Mouse (Mus musculus): ENCODE data around the gene Tmprss7. TPM values are rescaled to one million over a fixed set of nuclear protein-coding genes. Genes with fewer than 3 reads are reported as not detected.

Gene Tmprss7
- polyA plus RNA-seq, 1 experiment, result not detected

GRCm38 (mm10) chr16:45714489-45715150, 21.2 kb upstream of the Tmprss7 start:
- Histone ChIP-seq H3K4me3 (ENCODE audit: low read depth, low read length) (no peak overlapping the region), H3K36me3 (ENCODE audit: control insufficient read depth, insufficient read depth, low read length, poor library complexity, severe bottlenecking) (no peaks in the 10 kb centered on the region), H3K9me3 (replicated peaks; ENCODE audit: control insufficient read depth, insufficient read depth, low read length, poor library complexity, severe bottlenecking) (no peaks in the 10 kb centered on the region), H3K27me3 (ENCODE audit: control insufficient read depth, insufficient read depth, low read length, poor library complexity, severe bottlenecking) (no peaks in the 10 kb centered on the region), H3K27ac (ENCODE audit: insufficient read depth, low read length) (no peak overlapping the region), H3K9ac (ENCODE audit: low read depth, poor library complexity, severe bottlenecking) (no peak overlapping the region), H3K4me1 (ENCODE audit: control insufficient read depth, insufficient read depth, low read length) (no peaks in the 10 kb centered on the region)
- TF ChIP-seq EP300 (IDR thresholded peaks at IDR 0.05; ENCODE audit: insufficient read depth, low read depth, low read length), result no peak
- TF ChIP-seq POLR2A (IDR thresholded peaks at IDR 0.05; ENCODE audit: insufficient read depth, low read length), result no peak
- TF ChIP-seq CTCF (IDR thresholded peaks at IDR 0.05; ENCODE audit: low read depth, low read length), result no peak

- Histone ChIP-seq H3K36me3 (ENCODE audit: control insufficient read depth, insufficient read depth, low read length, poor library complexity, severe bottlenecking) (no peaks in the 10 kb centered on the region), H3K9ac (ENCODE audit: low read depth, poor library complexity, severe bottlenecking) (no peak overlapping the region), H3K9me3 (replicated peaks; ENCODE audit: control insufficient read depth, insufficient read depth, low read length, poor library complexity, severe bottlenecking) (no peaks in the 10 kb centered on the region), H3K27ac (ENCODE audit: insufficient read depth, low read length) (no peak overlapping the region), H3K4me1 (ENCODE audit: control insufficient read depth, insufficient read depth, low read length) (no peaks in the 10 kb centered on the region), H3K4me3 (ENCODE audit: low read depth, low read length) (no peak overlapping the region), H3K27me3 (ENCODE audit: control insufficient read depth, insufficient read depth, low read length, poor library complexity, severe bottlenecking) (no peaks in the 10 kb centered on the region)
- TF ChIP-seq EP300 (IDR thresholded peaks at IDR 0.05; ENCODE audit: insufficient read depth, low read depth, low read length) (no peak), POLR2A (IDR thresholded peaks at IDR 0.05; ENCODE audit: insufficient read depth, low read length) (no peak), CTCF (IDR thresholded peaks at IDR 0.05; ENCODE audit: low read depth, low read length) (no peak)
Measured at GRCm38 (mm10) chr16:45713878-45714277, 20.4 kb upstream of the Tmprss7 start.

GRCm38 (mm10) chr16:45713261-45713660, 19.8 kb upstream of the Tmprss7 start:
- H3K27ac ChIP-seq (ENCODE audit: insufficient read depth, low read length), result no peak overlapping the region
- H3K27me3 ChIP-seq (ENCODE audit: control insufficient read depth, insufficient read depth, low read length, poor library complexity, severe bottlenecking), result no peaks in the 10 kb centered on the region
- H3K4me1 ChIP-seq (ENCODE audit: control insufficient read depth, insufficient read depth, low read length), result no peaks in the 10 kb centered on the region
- H3K4me3 ChIP-seq (ENCODE audit: low read depth, low read length), result no peak overlapping the region
- H3K9me3 ChIP-seq (replicated peaks; ENCODE audit: control insufficient read depth, insufficient read depth, low read length, poor library complexity, severe bottlenecking), result no peaks in the 10 kb centered on the region
- H3K36me3 ChIP-seq (ENCODE audit: control insufficient read depth, insufficient read depth, low read length, poor library complexity, severe bottlenecking), result no peaks in the 10 kb centered on the region
- H3K9ac ChIP-seq (ENCODE audit: low read depth, poor library complexity, severe bottlenecking), result no peak overlapping the region
- TF ChIP-seq CTCF (IDR thresholded peaks at IDR 0.05; ENCODE audit: low read depth, low read length) (no peak), EP300 (IDR thresholded peaks at IDR 0.05; ENCODE audit: insufficient read depth, low read depth, low read length) (no peak), POLR2A (IDR thresholded peaks at IDR 0.05; ENCODE audit: insufficient read depth, low read length) (no peak)

GRCm38 (mm10) chr16:45711263-45711662, 17.8 kb upstream of the Tmprss7 start:
- H3K36me3 ChIP-seq (ENCODE audit: control insufficient read depth, insufficient read depth, low read length, poor library complexity, severe bottlenecking), result no peaks in the 10 kb centered on the region
- no peaks in the 10 kb centered on the region for H3K4me1 ChIP-seq (ENCODE audit: control insufficient read depth, insufficient read depth, low read length)
- H3K4me3 ChIP-seq (ENCODE audit: low read depth, low read length), result no peak overlapping the region
- no peak overlapping the region for H3K9ac ChIP-seq (ENCODE audit: low read depth, poor library complexity, severe bottlenecking)
- no peaks in the 10 kb centered on the region for H3K9me3 ChIP-seq (replicated peaks; ENCODE audit: control insufficient read depth, insufficient read depth, low read length, poor library complexity, severe bottlenecking)
- TF ChIP-seq POLR2A (IDR thresholded peaks at IDR 0.05; ENCODE audit: insufficient read depth, low read length) (no peak), CTCF (IDR thresholded peaks at IDR 0.05; ENCODE audit: low read depth, low read length) (peak; percentile 60)
- H3K27me3 ChIP-seq (ENCODE audit: control insufficient read depth, insufficient read depth, low read length, poor library complexity, severe bottlenecking), result no peaks in the 10 kb centered on the region
- no peak overlapping the region for H3K27ac ChIP-seq (ENCODE audit: insufficient read depth, low read length)

GRCm38 (mm10) chr16:45699301-45699700, 5.8 kb upstream of the Tmprss7 start:
- H3K9ac ChIP-seq (ENCODE audit: low read depth, poor library complexity, severe bottlenecking), result no peak overlapping the region

DNA sequence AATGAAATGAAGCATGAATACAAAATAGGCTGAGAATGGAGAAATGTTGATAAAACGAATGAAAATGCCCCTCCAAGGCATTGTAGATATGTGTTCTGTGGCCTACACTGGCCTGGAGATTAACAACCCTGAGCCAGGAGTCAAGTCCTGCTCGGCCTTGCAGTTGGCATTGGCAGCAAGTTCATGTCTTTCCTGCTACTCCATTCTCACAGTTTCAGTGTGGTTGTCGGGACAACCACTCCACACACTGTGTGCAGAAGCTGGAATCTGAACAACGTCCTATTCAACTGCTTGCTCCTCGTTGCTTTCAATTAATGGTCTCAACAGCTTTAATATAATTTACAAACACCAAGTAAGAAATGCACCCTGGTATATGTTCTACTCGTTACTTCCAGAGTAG, 4.5 kb upstream of the Tmprss7 start:
- Histone ChIP-seq H3K4me3 (ENCODE audit: low read depth, low read length) (no peak overlapping the region), H3K9ac (ENCODE audit: low read depth, poor library complexity, severe bottlenecking) (no peak overlapping the region), H3K27ac (ENCODE audit: insufficient read depth, low read length) (no peak overlapping the region), H3K4me1 (ENCODE audit: control insufficient read depth, insufficient read depth, low read length) (no peaks in the 10 kb centered on the region), H3K36me3 (ENCODE audit: control insufficient read depth, insufficient read depth, low read length, poor library complexity, severe bottlenecking) (no peaks in the 10 kb centered on the region), H3K27me3 (ENCODE audit: control insufficient read depth, insufficient read depth, low read length, poor library complexity, severe bottlenecking) (no peaks in the 10 kb centered on the region), H3K9me3 (replicated peaks; ENCODE audit: control insufficient read depth, insufficient read depth, low read length, poor library complexity, severe bottlenecking) (no peaks in the 10 kb centered on the region)
- no peak for TF ChIP-seq CTCF (IDR thresholded peaks at IDR 0.05; ENCODE audit: low read depth, low read length)

More at GRCm38 (mm10) chr16:45699301-45699700, 5.8 kb upstream of the Tmprss7 start:
- no peaks in the 10 kb centered on the region for H3K36me3 ChIP-seq (ENCODE audit: control insufficient read depth, insufficient read depth, low read length, poor library complexity, severe bottlenecking)
- no peaks in the 10 kb centered on the region for H3K9me3 ChIP-seq (replicated peaks; ENCODE audit: control insufficient read depth, insufficient read depth, low read length, poor library complexity, severe bottlenecking)
- H3K4me1 ChIP-seq (ENCODE audit: control insufficient read depth, insufficient read depth, low read length), result no peaks in the 10 kb centered on the region
- H3K4me3 ChIP-seq (ENCODE audit: low read depth, low read length), result no peak overlapping the region
- TF ChIP-seq CTCF (IDR thresholded peaks at IDR 0.05; ENCODE audit: low read depth, low read length), result no peak
- TF ChIP-seq POLR2A (IDR thresholded peaks at IDR 0.05; ENCODE audit: insufficient read depth, low read length), result no peak
- TF ChIP-seq EP300 (IDR thresholded peaks at IDR 0.05; ENCODE audit: insufficient read depth, low read depth, low read length), result no peak
- H3K27me3 ChIP-seq (ENCODE audit: control insufficient read depth, insufficient read depth, low read length, poor library complexity, severe bottlenecking), result no peaks in the 10 kb centered on the region
- no peak overlapping the region for H3K27ac ChIP-seq (ENCODE audit: insufficient read depth, low read length)
